Mouse (Mus musculus): ENCODE results near the gene Kcnq1. TPM values are rescaled to one million over a fixed set of nuclear protein-coding genes. Genes with fewer than 3 reads are reported as not detected.

Kcnq1 gene
- polyA plus RNA-seq, 1 experiment from 2014 or later, result 0.48 TPM

DNA sequence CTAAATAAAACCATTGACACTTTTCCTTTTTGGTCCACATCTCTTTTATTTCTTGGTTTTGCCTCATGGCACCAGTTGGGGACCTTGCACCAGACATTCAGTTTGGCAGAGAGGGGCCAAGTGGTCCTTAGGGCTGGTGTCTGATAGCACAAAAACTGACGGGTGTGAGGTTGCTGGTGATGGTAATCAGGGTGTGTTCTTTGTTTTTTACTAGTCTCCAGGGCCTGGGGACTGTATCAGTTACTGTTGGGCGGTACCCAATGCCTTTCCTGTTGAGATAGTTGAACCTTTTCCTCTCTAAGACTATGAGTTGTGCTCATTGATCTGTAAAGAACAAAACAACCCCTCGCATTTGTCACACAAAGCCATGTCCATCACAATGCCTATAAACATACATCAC, 61.1 kb downstream of the Kcnq1 start:
- ATAC-seq, result no peak
- Histone ChIP-seq H3K4me1 (no peaks in the 10 kb centered on the region), H3K9me3 (replicated peaks) (no peaks in the 10 kb centered on the region), H3K27ac (no peak overlapping the region), H3K27me3 (no peaks in the 10 kb centered on the region; the same call in 1 of the 2 replicates), H3K4me2 (no peak overlapping the region), H3K4me3 (no peak overlapping the region), H3K36me3 (ENCODE audit: poor library complexity, severe bottlenecking) (no peaks in the 10 kb centered on the region), H3K9ac (no peak overlapping the region)
- 85% methylated on average over 3 of the region's 3 CpGs for WGBS

DNA sequence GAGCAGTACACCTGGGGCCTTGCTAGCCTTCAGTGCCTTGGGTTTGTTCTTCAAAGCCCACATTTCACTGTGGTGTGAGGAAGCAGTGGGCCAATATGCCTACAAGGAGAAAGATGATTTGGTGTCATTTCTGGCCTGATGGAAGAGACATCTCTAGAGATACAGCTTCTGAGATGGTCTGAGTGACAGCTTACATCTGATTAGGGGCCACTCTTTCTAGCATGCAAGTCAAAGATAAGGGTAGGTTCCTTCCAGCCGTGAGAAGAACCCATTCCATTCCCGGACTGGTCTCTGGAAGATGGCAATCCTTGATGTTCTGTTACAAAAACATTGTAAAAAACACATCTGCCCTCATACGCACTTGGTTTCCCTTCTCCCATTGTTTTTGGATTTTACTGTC, 63.2 kb downstream of the Kcnq1 start:
- Histone ChIP-seq H3K4me1 (no peaks in the 10 kb centered on the region), H3K9me3 (replicated peaks) (no peaks in the 10 kb centered on the region), H3K9ac (no peak overlapping the region), H3K27me3 (no peaks in the 10 kb centered on the region; the same call in 1 of the 2 replicates), H3K36me3 (ENCODE audit: poor library complexity, severe bottlenecking) (no peaks in the 10 kb centered on the region), H3K4me2 (no peak overlapping the region), H3K27ac (no peak overlapping the region), H3K4me3 (no peak overlapping the region)
- WGBS, result 89% methylated on average over 3 of the region's 3 CpGs
- ATAC-seq, result no peak

DNA sequence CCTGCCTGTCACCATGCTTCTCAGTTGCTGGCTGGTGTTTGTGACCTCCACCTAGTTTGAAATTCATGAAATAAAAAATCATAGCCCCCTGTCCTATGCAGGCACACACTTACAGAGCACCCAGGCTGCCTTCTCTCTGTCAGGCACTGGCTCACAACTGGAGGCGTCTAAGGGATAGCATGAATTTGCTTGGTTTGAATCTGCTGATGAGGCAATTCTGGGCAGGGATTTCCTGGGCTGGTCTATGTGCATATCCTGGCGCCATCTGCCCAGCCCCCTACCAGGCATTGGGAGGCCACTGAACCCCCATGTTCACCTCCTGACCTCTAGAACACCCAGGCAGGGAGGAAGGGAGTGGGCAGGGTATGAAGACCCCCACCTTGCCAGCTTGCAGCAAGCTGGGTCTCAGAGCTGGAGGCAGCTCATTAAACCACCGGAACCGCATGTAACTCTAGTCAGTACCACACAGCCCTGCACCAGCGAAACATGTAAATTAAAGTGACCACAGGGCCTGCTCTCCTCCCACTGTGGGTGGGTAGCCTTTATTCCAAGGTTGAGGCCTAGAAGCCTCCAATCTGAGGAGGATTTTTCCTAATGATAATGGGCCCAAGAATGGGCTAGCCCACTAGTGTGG, 66.9 kb downstream of the Kcnq1 start:
- no peak for ATAC-seq
- Histone ChIP-seq H3K4me3 (no peak overlapping the region), H3K9me3 (replicated peaks) (no peaks in the 10 kb centered on the region), H3K4me2 (no peak overlapping the region), H3K9ac (no peak overlapping the region), H3K4me1 (peaks cover 4% of the 10 kb centered on the region; the same call in 1 of the 2 replicates), H3K27me3 (peaks cover 7% of the 10 kb centered on the region), H3K36me3 (ENCODE audit: poor library complexity, severe bottlenecking) (no peaks in the 10 kb centered on the region), H3K27ac (no peak overlapping the region)
- WGBS, result 87% methylated on average over 5 of the region's 5 CpGs

DNA sequence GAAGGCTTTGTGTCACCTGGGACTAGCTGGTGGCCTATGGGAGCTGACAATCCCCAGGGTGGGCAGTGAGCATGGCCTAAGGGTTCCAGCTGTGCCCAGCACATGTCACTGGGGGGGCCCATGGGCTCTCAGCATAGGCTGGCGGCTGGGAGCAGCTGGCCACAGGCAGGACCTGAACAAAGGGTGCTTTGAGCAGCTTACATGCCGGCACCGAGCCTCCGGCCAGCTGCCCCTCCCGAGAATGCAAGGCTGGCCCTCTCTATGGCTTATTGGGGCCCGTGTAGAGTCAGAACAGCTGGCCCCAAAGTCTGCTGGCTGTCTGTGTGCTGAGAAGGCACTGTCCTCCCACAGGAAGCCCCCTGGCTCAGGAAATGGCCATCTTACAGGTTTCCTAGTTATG, 68.5 kb downstream of the Kcnq1 start:
- Histone ChIP-seq H3K4me1 (peaks cover 4% of the 10 kb centered on the region; the same call in 1 of the 2 replicates), H3K27ac (no peak overlapping the region), H3K4me3 (no peak overlapping the region), H3K9me3 (replicated peaks) (no peaks in the 10 kb centered on the region), H3K27me3 (peaks cover 7% of the 10 kb centered on the region), H3K36me3 (ENCODE audit: poor library complexity, severe bottlenecking) (no peaks in the 10 kb centered on the region), H3K9ac (no peak overlapping the region), H3K4me2 (no peak overlapping the region)
- WGBS, result 32% methylated on average over 6 of the region's 6 CpGs
- no peak for ATAC-seq

DNA sequence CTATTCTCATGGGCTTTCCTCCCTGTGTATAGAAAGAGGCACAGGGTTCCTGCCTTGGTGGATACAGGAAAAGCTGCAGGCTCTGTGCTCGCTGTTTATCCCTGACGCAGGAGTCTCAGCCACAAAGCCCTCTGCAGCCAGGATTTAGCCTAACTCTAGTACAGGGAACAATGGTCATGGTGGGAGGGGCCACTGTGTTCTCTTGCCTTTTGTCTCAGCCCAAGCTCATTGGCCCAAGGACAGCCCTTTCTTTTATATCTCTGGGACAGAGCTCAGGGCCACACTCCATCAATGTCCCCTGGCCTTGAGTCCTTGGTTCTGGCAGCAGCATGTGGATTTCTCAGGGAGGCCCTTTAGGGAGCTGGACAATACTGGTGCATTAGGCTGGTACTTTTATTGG, 72.7 kb downstream of the Kcnq1 start:
- Histone ChIP-seq H3K4me1 (peaks cover 15% of the 10 kb centered on the region), H3K27me3 (peaks cover 7% of the 10 kb centered on the region), H3K36me3 (ENCODE audit: poor library complexity, severe bottlenecking) (no peaks in the 10 kb centered on the region), H3K4me2 (no peak overlapping the region), H3K9me3 (replicated peaks) (no peaks in the 10 kb centered on the region), H3K9ac (no peak overlapping the region), H3K27ac (no peak overlapping the region), H3K4me3 (no peak overlapping the region)
- 16% methylated on average over 2 of the region's 2 CpGs for whole genome bisulfite sequencing
- ATAC-seq, result no peak

DNA sequence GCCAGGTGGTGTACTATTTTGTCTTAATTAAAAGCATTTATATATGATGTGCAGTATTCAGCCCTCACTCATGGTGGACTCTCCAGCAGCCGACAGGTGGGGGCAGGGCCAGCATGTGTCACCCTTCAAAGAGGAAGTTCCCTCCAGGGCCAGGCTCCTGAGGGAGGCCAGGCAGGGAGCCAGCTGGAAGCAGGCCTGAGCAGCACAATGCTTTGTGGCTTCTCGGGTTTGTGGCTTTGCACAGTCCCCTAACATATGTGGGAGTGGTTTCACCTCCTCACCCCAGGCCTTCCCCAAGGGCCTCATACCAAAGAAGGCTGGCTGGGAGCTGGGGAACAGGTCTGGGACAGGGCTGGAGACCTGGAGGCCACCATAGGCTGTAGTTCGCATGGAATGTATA, 74.6 kb downstream of the Kcnq1 start:
- no peak overlapping the region for H3K4me3 ChIP-seq
- no peak overlapping the region for H3K27ac ChIP-seq
- no peak overlapping the region for H3K9ac ChIP-seq
- peaks cover 11% of the 10 kb centered on the region for H3K4me1 ChIP-seq
- peak; percentile 48; the same call in 1 of the 2 replicates for ATAC-seq
- H3K27me3 ChIP-seq, result peaks cover 4% of the 10 kb centered on the region; the same call in 1 of the 2 replicates
- H3K4me2 ChIP-seq, result no peak overlapping the region
- H3K36me3 ChIP-seq (ENCODE audit: poor library complexity, severe bottlenecking), result no peaks in the 10 kb centered on the region
- 49% methylated on average over 3 of the region's 3 CpGs for WGBS
- H3K9me3 ChIP-seq (replicated peaks), result no peaks in the 10 kb centered on the region

DNA sequence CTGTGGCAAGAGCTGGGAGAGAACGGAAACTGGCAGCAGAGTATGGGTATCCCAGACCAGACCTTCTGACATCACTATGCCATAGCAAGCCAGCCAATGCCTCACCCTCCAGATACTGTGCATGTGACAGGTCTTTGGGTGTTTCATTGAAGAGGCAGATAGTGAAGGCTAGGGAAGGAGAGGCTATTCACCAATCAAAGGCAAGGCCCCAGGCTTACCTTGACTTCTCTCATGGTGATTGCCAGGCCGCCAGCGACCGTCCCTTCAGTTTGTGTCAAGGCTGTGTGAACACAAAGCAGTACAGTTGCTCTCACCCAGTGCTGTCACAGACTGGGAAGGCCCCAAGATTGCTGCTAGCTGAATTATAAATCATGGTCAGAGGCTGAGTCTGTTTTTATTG, 75.1 kb downstream of the Kcnq1 start:
- H3K9ac ChIP-seq, result no peak overlapping the region
- H3K36me3 ChIP-seq (ENCODE audit: poor library complexity, severe bottlenecking), result no peaks in the 10 kb centered on the region
- H3K27me3 ChIP-seq, result peaks cover 4% of the 10 kb centered on the region; the same call in 1 of the 2 replicates
- no peaks in the 10 kb centered on the region for H3K9me3 ChIP-seq (replicated peaks)
- no peak for ATAC-seq
- H3K27ac ChIP-seq, result no peak overlapping the region
- peaks cover 11% of the 10 kb centered on the region for H3K4me1 ChIP-seq
- no peak overlapping the region for H3K4me2 ChIP-seq
- no peak overlapping the region for H3K4me3 ChIP-seq
- 92% methylated on average over 4 of the region's 4 CpGs for WGBS

DNA sequence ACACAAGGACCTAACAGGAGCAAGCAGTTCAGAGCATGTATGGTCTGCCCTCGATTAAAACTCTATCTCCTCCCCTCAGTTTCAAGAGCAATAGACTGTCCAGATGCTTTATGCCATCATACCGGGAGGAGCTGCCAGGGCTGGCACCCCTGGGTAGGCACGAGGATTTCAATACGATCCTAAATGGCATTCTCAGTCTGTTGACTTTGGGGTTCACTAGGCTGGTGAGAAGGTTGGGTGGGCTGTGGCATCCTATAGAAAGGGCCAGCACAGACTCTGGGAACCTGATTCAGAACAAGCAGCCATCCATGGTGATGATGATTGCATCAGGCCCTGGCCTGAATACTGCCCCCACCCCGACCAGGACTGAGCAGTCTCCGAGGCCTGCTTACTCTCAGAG, 79.3 kb downstream of the Kcnq1 start:
- Histone ChIP-seq H3K36me3 (ENCODE audit: poor library complexity, severe bottlenecking) (no peaks in the 10 kb centered on the region), H3K4me2 (no peak overlapping the region), H3K4me3 (no peak overlapping the region), H3K9ac (no peak overlapping the region), H3K4me1 (peaks cover 8% of the 10 kb centered on the region), H3K27me3 (no peaks in the 10 kb centered on the region; the same call in 1 of the 2 replicates), H3K27ac (no peak overlapping the region), H3K9me3 (replicated peaks) (no peaks in the 10 kb centered on the region)
- ATAC-seq, result no peak
- 79% methylated on average over 6 of the region's 6 CpGs for WGBS

DNA sequence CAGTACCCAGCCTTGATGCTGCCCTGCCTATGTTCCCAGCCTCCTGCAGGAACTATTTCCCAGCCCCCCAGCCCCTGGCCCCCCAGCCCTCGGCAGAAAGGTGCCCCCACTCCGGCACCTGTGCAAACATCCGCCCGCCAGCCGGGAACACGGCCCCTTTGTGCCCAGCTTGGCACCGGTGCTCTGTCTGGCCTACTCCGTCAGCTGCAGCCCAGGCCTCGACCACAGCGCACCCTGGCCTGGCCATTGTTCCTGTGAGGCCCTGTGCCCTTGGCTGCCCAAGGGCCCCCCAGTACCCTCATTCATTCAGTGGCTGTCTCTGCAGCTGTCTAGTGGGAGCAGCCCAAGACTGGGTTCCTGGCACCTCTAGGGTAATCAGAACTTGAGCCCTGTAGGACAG, 80.2 kb downstream of the Kcnq1 start:
- WGBS, result 63% methylated on average over 10 of the region's 10 CpGs
- Histone ChIP-seq H3K4me2 (no peak overlapping the region), H3K4me3 (no peak overlapping the region), H3K9me3 (replicated peaks) (no peaks in the 10 kb centered on the region), H3K36me3 (ENCODE audit: poor library complexity, severe bottlenecking) (no peaks in the 10 kb centered on the region), H3K9ac (no peak overlapping the region), H3K4me1 (no peaks in the 10 kb centered on the region), H3K27ac (no peak overlapping the region), H3K27me3 (no peaks in the 10 kb centered on the region; the same call in 1 of the 2 replicates)
- ATAC-seq, result no peak

DNA sequence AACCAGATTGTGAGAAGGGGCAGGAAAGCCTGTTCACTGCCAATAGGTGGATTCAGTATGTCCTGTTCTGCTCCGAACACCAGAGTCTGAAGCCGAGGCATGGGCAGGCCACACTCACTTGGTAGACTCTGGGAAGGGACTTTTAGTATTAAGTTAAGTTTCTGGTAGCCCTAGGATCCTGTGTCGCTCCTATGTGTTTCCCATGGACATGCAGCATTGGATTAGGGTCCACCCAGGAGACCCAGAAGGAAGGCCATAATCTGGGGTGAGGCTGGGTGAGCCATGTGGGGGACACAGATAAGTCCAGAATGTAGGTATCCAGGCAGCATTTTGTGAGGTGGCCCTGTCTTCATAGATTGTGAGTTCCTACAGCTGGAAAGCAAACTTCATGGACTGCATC, 81.0 kb downstream of the Kcnq1 start:
- Histone ChIP-seq H3K9ac (no peak overlapping the region), H3K27me3 (no peaks in the 10 kb centered on the region; the same call in 1 of the 2 replicates), H3K4me2 (no peak overlapping the region), H3K9me3 (replicated peaks) (no peaks in the 10 kb centered on the region), H3K27ac (no peak overlapping the region), H3K4me1 (no peaks in the 10 kb centered on the region), H3K36me3 (ENCODE audit: poor library complexity, severe bottlenecking) (no peaks in the 10 kb centered on the region), H3K4me3 (no peak overlapping the region)
- no peak for ATAC-seq
- WGBS, result 92% methylated on average over 3 of the region's 3 CpGs

DNA sequence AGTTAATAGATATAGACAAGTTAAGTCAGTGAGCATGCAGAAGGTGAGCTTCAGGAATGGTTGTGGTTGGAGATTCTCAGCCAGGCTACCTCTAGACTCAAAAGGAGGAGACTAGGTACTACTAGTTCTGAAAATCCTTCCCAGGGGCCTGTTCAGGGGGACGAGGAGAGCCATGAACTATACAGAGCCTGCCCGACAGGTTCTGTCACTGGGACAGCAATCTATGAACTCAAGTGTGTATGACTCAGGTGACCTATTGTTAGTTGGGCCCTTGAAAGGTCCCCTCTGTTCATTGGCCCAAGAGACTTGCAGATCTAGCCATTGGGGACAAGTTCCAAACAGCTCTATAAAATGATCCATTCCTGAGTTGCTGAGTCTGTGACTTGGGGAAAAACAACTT, 82.4 kb downstream of the Kcnq1 start:
- H3K4me1 ChIP-seq, result no peaks in the 10 kb centered on the region
- no peak for ATAC-seq
- peaks cover 1% of the 10 kb centered on the region for H3K27me3 ChIP-seq
- WGBS, result 78% methylated on average over 2 of the region's 2 CpGs
- H3K27ac ChIP-seq, result no peak overlapping the region
- no peaks in the 10 kb centered on the region for H3K36me3 ChIP-seq (ENCODE audit: poor library complexity, severe bottlenecking)
- no peak overlapping the region for H3K4me3 ChIP-seq
- H3K9ac ChIP-seq, result no peak overlapping the region
- no peak overlapping the region for H3K4me2 ChIP-seq
- no peaks in the 10 kb centered on the region for H3K9me3 ChIP-seq (replicated peaks)

DNA sequence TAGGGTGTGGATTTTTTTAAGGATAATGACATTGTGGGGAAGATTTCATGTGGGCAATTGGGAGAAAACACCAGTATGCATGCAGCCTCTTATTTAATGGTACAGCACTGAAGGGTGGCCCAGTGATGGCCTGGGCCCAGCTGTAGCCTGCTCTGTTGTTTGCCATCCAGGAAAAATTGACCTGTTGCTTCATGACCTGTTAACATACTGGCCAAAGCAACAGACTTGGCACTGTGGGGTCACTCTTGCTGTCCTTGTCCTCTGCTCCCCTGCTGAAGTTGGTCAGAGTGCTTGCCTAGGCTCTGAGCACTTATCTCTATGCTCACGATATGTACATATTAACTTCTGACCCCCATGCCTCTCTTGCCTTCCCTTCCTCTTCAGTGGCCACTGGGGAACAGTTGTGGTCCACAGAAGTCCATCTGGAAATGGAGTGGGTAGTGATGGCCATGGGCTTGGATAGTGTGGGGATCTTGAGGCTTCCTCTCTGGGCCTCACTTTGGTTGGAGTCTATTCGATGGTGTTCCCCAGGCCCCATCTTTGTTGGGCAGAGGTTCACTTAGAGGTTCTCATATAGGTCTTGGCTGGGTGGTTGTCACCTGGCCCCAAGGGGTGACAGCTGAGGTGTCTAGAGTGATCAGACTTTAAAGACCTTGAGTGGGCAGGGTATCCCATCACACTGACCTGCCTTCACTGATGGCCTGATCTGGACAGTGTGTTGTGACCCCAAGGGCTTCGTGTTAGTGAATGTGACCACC, 84.0 kb downstream of the Kcnq1 start:
- H3K27me3 ChIP-seq, result peaks cover 9% of the 10 kb centered on the region
- WGBS, result 81% methylated on average over 3 of the region's 3 CpGs
- no peak for ATAC-seq

More for the DNA sequence above, 84.0 kb downstream of the Kcnq1 start:
- Histone ChIP-seq H3K27ac (no peak overlapping the region), H3K4me3 (no peak overlapping the region), H3K36me3 (ENCODE audit: poor library complexity, severe bottlenecking) (no peaks in the 10 kb centered on the region), H3K4me1 (no peaks in the 10 kb centered on the region), H3K4me2 (no peak overlapping the region), H3K9ac (no peak overlapping the region), H3K9me3 (replicated peaks) (no peaks in the 10 kb centered on the region)
